Mouse (Mus musculus) heart, adult 2 months (tissue): Measurements from ENCODE around the gene Tnik.

Source experiments
- CTCF ChIP-seq: fragments of 200-600 bp; IDR thresholded peaks from 2 replicates; pipeline ENCODE4 v1.8.1; 2022; ENCODE audit warnings: antibody characterized with exemption, mild to moderate bottlenecking, moderate library complexity
- EP300 ChIP-seq: fragments of 200-500 bp; IDR thresholded peaks from 2 replicates; pipeline ENCODE4 v1.6.1; 2011; ENCODE audit warnings: low read depth, low read length, control low read depth; ENCODE audit not compliant: insufficient read depth
- POLR2A ChIP-seq: fragments of 200-500 bp; IDR thresholded peaks from 2 replicates; pipeline ENCODE4 v1.6.1; 2011; ENCODE audit warnings: mild to moderate bottlenecking, low read depth, low read length, control low read depth; ENCODE audit not compliant: insufficient read depth

DNA sequence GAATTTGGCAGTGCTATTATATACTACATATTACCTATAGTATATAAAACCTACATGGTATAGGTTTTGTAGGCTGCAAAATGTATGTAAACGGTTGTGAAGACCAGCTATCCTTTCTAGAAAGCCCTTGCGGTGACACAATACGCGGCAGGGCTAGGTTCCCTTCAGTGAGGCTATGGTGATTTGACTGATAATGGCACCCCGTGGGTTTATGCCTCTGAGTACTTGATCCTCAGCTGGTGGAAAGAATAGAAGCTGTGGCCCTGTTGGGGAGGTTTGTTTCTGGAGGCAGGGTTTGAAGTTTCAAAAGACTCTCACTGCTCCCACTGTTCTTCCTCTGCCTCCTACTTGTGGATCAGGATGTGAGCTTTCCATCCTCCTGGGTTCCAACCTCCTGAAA is 46.0 kb upstream of the Tnik start:
- TF ChIP-seq POLR2A, result no peak
- no peak for TF ChIP-seq CTCF
- TF ChIP-seq EP300, result no peak
